Mouse (Mus musculus) heart, embryonic 14.5 days (tissue): ENCODE measurements around the gene Gm8247. TPM values are rescaled to one million over a fixed set of nuclear protein-coding genes. Genes with fewer than 3 reads are reported as not detected.
"Not testable (repeated sequence)": the region's sequence is repeated elsewhere in the genome, so short reads cannot be mapped to it uniquely, and the experiment has no call there.

Experiments
- ATAC-seq: fragments of 200-750 bp; cut with Nextera tagmentation; 2 replicates; pipeline ENCODE4 v1.8.0; 2017; ENCODE audit warnings: low read depth, moderate TSS enrichment; ENCODE audit not compliant: insufficient number of reproducible peaks, insufficient read depth, low FRiP score
- H3K27ac ChIP-seq, 2 experiments: fragments of 200-500 bp in 1 of 2; fragments of 300-500 bp in 1 of 2; sonication (generic) in 1 of 2; replicated peaks in 1 of 2; 2 replicates each; pipeline ENCODE4 v1.5.1; 2012 to 2014; ENCODE audit warnings: low read depth in 2 of 2, low read length in 2 of 2, control low read depth in 1 of 2, mild to moderate bottlenecking in 1 of 2, mixed read lengths in 1 of 2; ENCODE audit not compliant: control insufficient read depth in 1 of 2, insufficient read depth in 1 of 2
- H3K27me3 ChIP-seq: fragments of 300-500 bp; sonication (generic); 2 replicates; pipeline ENCODE4 v1.6.1; 2014; ENCODE audit warnings: mild to moderate bottlenecking, low read length, control low read depth; ENCODE audit not compliant: control insufficient read depth, insufficient read depth
- H3K36me3 ChIP-seq: fragments of 300-500 bp; sonication (generic); 2 replicates; pipeline ENCODE4 v1.6.1; 2014; ENCODE audit warnings: mild to moderate bottlenecking, control low read depth, low read length, mixed read lengths; ENCODE audit not compliant: control insufficient read depth, insufficient read depth
- H3K4me1 ChIP-seq, 2 experiments: fragments of 200-500 bp in 1 of 2; fragments of 300-500 bp in 1 of 2; sonication (generic) in 1 of 2; 2 replicates each; pipeline ENCODE4 v1.6.1; 2012 to 2014; ENCODE audit warnings: low read length in 2 of 2, control low read depth in 1 of 2, mixed read lengths in 1 of 2; ENCODE audit not compliant: control insufficient read depth in 2 of 2, insufficient read depth in 2 of 2
- H3K4me2 ChIP-seq: fragments of 300-500 bp; sonication (generic); 2 replicates; pipeline ENCODE4 v1.6.1; 2014; ENCODE audit warnings: mild to moderate bottlenecking, low read length
- H3K4me3 ChIP-seq, 2 experiments: fragments of 200-500 bp in 1 of 2; fragments of 300-500 bp in 1 of 2; sonication (generic) in 1 of 2; 2 replicates each; pipeline ENCODE4 v1.5.1; 2012 to 2014; ENCODE audit warnings: low read length in 2 of 2, mild to moderate bottlenecking in 2 of 2, control low read depth in 1 of 2, low read depth in 1 of 2, moderate library complexity in 1 of 2; ENCODE audit not compliant: control insufficient read depth in 1 of 2, insufficient read depth in 1 of 2
- H3K9ac ChIP-seq: fragments of 300-500 bp; sonication (generic); 2 replicates; pipeline ENCODE4 v1.6.1; 2014; ENCODE audit warnings: mild to moderate bottlenecking, low read length
- H3K9me3 ChIP-seq: fragments of 300-500 bp; sonication (generic); 2 replicates; pipeline ENCODE4 v1.6.1; 2016; ENCODE audit warnings: low read length, control low read depth; ENCODE audit not compliant: control insufficient read depth
- WGBS: fragments of 180-500 bp; shearing (Covaris S2); extraction: QIAGEN DNeasy Blood & Tissue Kit; methylation state at CpG from one replicate; pipeline ENCODE4 v1.1.7; 2014; 5-methylcytosine and 5-hydroxymethylcytosine counted together
- polyA plus RNA-seq: library from polyadenylated mRNA; unstranded; fragments of >200 nt; fragmentation: Nextera tagmentation; extraction: Ambion mirVana; gene quantifications from 2 replicates; pipeline ENCODE4 v1.2.1, GENCODE M21; 2014

Gm8247 gene
- polyA plus RNA-seq = not detected in 2 replicates

- not testable (repeated sequence) for H3K4me2 ChIP-seq, H3K9me3 ChIP-seq, H3K36me3 ChIP-seq, H3K27ac ChIP-seq, ATAC-seq, H3K27me3 ChIP-seq, H3K4me3 ChIP-seq, H3K9ac ChIP-seq, H3K4me1 ChIP-seq
- WGBS = 87% methylated on average over 4 of the region's 4 CpGs
These were observed at the start of gene Gm8247 for GRCm38 (mm10) chr14:44582853-44583252. Gene Gm8247 (plus strand): TSS chr14:44583153.

DNA sequence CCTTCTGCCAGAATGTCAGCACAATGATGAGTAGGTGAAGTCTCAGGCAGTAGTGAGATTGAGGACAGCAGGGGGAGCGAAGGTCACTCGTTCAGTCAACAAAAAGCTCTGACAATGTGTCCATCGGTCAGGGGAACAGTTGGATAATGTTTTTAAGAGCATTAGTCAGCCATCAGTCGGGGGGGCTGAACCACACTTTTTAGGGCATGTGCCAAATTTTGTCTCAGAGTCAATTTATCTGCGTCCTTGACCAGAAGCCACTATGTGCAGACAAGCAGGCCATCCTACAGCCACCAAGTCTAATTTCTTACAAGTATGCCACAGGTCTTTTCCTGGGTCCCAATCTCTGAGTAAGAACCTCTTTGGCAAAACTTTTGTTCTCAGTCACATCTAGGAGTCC is 35.0 kb upstream of the Gm8247 start:
- WGBS = 65% methylated on average over 3 of the region's 5 CpGs

DNA sequence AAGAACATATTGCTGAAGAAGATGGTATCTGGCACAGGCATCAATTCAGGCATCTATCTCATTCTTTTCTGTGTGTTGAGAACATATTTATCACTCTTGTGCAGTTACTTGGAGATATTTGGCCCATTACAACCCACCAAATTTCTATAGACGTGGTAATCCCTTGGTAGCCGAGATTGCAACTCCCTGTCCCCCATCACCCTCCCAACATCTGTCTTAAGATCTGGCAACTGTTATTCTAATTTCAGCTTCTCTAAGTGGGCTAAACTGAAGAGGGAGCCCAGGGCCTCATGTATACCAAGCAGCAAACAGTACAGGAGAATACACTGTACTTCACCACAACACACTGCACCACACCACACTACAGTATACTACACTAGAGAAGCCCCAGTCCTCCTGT is 8.8 kb downstream of the Gm8247 start:
- not testable (repeated sequence) for H3K4me2 ChIP-seq, H3K36me3 ChIP-seq, H3K27me3 ChIP-seq, H3K4me3 ChIP-seq, H3K9me3 ChIP-seq, H3K27ac ChIP-seq, H3K9ac ChIP-seq, ATAC-seq, H3K4me1 ChIP-seq
- 59% methylated on average over 2 of the region's 2 CpGs for WGBS

More for the DNA sequence above, 35.0 kb upstream of the Gm8247 start:
- not testable (repeated sequence) for H3K4me2 ChIP-seq, H3K4me1 ChIP-seq, H3K4me3 ChIP-seq, H3K9me3 ChIP-seq, H3K27ac ChIP-seq, H3K36me3 ChIP-seq, H3K9ac ChIP-seq, ATAC-seq, H3K27me3 ChIP-seq

GRCm38 (mm10) chr14:44627737-44628136 is 44.8 kb downstream of the Gm8247 start, which contains the start of gene Gm5624:
Gene Gm5624 (minus strand): TSS chr14:44627938.
- WGBS = 62% methylated on average over 4 of the region's 4 CpGs
- H3K27me3 ChIP-seq, H3K4me1 ChIP-seq, H3K27ac ChIP-seq, H3K4me2 ChIP-seq, H3K36me3 ChIP-seq, ATAC-seq, H3K9ac ChIP-seq, H3K4me3 ChIP-seq, H3K9me3 ChIP-seq: not testable (repeated sequence)

Other genes with a start within 250 kb of the Gm8247 start
- not detected in 2 replicates for gene Gm5930, start 244.6 kb upstream of the Gm8247 start, polyA plus RNA-seq
- gene Gm8229, start 217.8 kb upstream of the Gm8247 start, polyA plus RNA-seq = not detected in 2 replicates
- not detected in 2 replicates for gene Gm3371, start 172.5 kb upstream of the Gm8247 start, polyA plus RNA-seq
- not detected in 2 replicates for gene Gm8232, start 149.5 kb upstream of the Gm8247 start, polyA plus RNA-seq
- gene BC061237, start 90.7 kb upstream of the Gm8247 start, polyA plus RNA-seq = not detected in 2 replicates
- not detected in 2 replicates for gene Gm17093, start 64.9 kb upstream of the Gm8247 start, polyA plus RNA-seq
- gene Gm5624, start 44.8 kb downstream of the Gm8247 start, polyA plus RNA-seq = not detected in 2 replicates
- gene Gm8257, start 123.3 kb downstream of the Gm8247 start, polyA plus RNA-seq = not detected in 2 replicates
- not detected in 2 replicates for gene Gm8267, start 167.2 kb downstream of the Gm8247 start, polyA plus RNA-seq